Mouse (Mus musculus) liver, embryonic 15.5 days (tissue): Measurements from ENCODE around the gene Slc17a4. TPM values are rescaled to one million over a fixed set of nuclear protein-coding genes. Genes with fewer than 3 reads are reported as not detected.

Source experiments
- ATAC-seq: fragments of 200-750 bp; cut with Nextera tagmentation; 2 replicates; pipeline ENCODE4 v1.8.0; 2017; ENCODE audit warnings: moderate number of reproducible peaks, mild to moderate bottlenecking, moderate library complexity; ENCODE audit not compliant: insufficient read depth
- H3K27ac ChIP-seq: fragments of 300-500 bp; sonication (generic); replicated peaks from 2 replicates; pipeline ENCODE4 v1.5.1; 2015; ENCODE audit warnings: mild to moderate bottlenecking, inconsistent platforms
- H3K27me3 ChIP-seq: fragments of 300-500 bp; sonication (generic); 2 replicates; pipeline ENCODE4 v1.6.1; 2015; ENCODE audit warnings: mild to moderate bottlenecking, inconsistent platforms
- H3K36me3 ChIP-seq: fragments of 300-500 bp; sonication (generic); replicated peaks from 2 replicates; pipeline ENCODE4 v1.6.1; 2015; ENCODE audit warnings: moderate library complexity, mild to moderate bottlenecking, inconsistent platforms
- H3K4me1 ChIP-seq: fragments of 300-500 bp; sonication (generic); replicated peaks from 2 replicates; pipeline ENCODE4 v1.6.1; 2015; ENCODE audit warnings: inconsistent platforms
- H3K4me2 ChIP-seq: fragments of 300-500 bp; sonication (generic); 2 replicates; pipeline ENCODE4 v1.6.1; 2015; ENCODE audit warnings: moderate library complexity, mild to moderate bottlenecking, inconsistent platforms
- H3K4me3 ChIP-seq: fragments of 300-500 bp; sonication (generic); replicated peaks from 2 replicates; pipeline ENCODE4 v1.5.1; 2015; ENCODE audit warnings: mild to moderate bottlenecking, inconsistent platforms
- H3K9ac ChIP-seq: fragments of 300-500 bp; sonication (generic); 2 replicates; pipeline ENCODE4 v1.6.1; 2015; ENCODE audit warnings: moderate library complexity, mild to moderate bottlenecking, inconsistent platforms
- H3K9me3 ChIP-seq: fragments of 300-500 bp; sonication (generic); replicated peaks from 2 replicates; pipeline ENCODE4 v1.6.1; 2016; ENCODE audit warnings: inconsistent platforms
- WGBS: fragments of 180-500 bp; shearing (Covaris S2); methylation state at CpG from one replicate; pipeline ENCODE4 v1.1.7; 2015; ENCODE audit warnings: mixed read lengths; ENCODE audit not compliant: insufficient replicate concordance; 5-methylcytosine and 5-hydroxymethylcytosine counted together
- polyA plus RNA-seq: library from polyadenylated mRNA; unstranded; fragments of >200 nt; fragmentation: Nextera tagmentation; extraction: Ambion mirVana; gene quantifications from 2 replicates; pipeline ENCODE4 v1.2.1, GENCODE M21; 2015

The Slc17a4 gene
- polyA plus RNA-seq, 1 experiment from 2014 or later: 0.09 TPM

GRCm38 (mm10) chr13:23930461-23930860 lies 15.7 kb upstream of the Slc17a4 start:
- no peak overlapping the region for H3K4me2 ChIP-seq
- no peak for ATAC-seq
- no peak overlapping the region for H3K4me3 ChIP-seq
- H3K9me3 ChIP-seq: no peaks in the 10 kb centered on the region
- no peak overlapping the region for H3K9ac ChIP-seq
- H3K36me3 ChIP-seq: no peaks in the 10 kb centered on the region
- H3K4me1 ChIP-seq: no peaks in the 10 kb centered on the region; the same call in 1 of the 2 replicates
- no peaks in the 10 kb centered on the region for H3K27me3 ChIP-seq
- WGBS: 72% methylated on average over 9 of the region's 9 CpGs
- no peak overlapping the region for H3K27ac ChIP-seq

GRCm38 (mm10) chr13:23928637-23929036 lies 13.8 kb upstream of the Slc17a4 start:
- Histone ChIP-seq H3K4me1 (no peaks in the 10 kb centered on the region; the same call in 1 of the 2 replicates), H3K36me3 (no peaks in the 10 kb centered on the region), H3K4me2 (peak overlapping the region; percentile 9), H3K27me3 (no peaks in the 10 kb centered on the region), H3K4me3 (no peak overlapping the region), H3K9me3 (no peaks in the 10 kb centered on the region), H3K9ac (no peak overlapping the region), H3K27ac (no peak overlapping the region)
- WGBS: 25% methylated on average over 3 of the region's 3 CpGs
- ATAC-seq: peak; percentile 72

- Histone ChIP-seq H3K27ac (no peak overlapping the region), H3K9me3 (no peaks in the 10 kb centered on the region), H3K36me3 (no peaks in the 10 kb centered on the region), H3K4me3 (no peak overlapping the region), H3K27me3 (no peaks in the 10 kb centered on the region), H3K4me1 (no peaks in the 10 kb centered on the region; the same call in 1 of the 2 replicates), H3K4me2 (no peak overlapping the region), H3K9ac (no peak overlapping the region)
- WGBS: 63% methylated on average over 2 of the region's 2 CpGs
- ATAC-seq: no peak
These were observed 11.0 kb upstream of the Slc17a4 start for GRCm38 (mm10) chr13:23925792-23926191.

GRCm38 (mm10) chr13:23917674-23918073 lies 2.9 kb upstream of the Slc17a4 start:
- Histone ChIP-seq H3K4me1 (peaks cover 20% of the 10 kb centered on the region; the same call in 1 of the 2 replicates), H3K4me2 (no peak overlapping the region), H3K27ac (no peak overlapping the region), H3K9me3 (no peaks in the 10 kb centered on the region), H3K9ac (no peak overlapping the region), H3K36me3 (no peaks in the 10 kb centered on the region), H3K4me3 (no peak overlapping the region), H3K27me3 (no peaks in the 10 kb centered on the region)
- ATAC-seq: no peak
- WGBS: 25% methylated on average over 4 of the region's 4 CpGs

- Histone ChIP-seq H3K36me3 (no peaks in the 10 kb centered on the region), H3K27me3 (no peaks in the 10 kb centered on the region), H3K4me1 (peaks cover 20% of the 10 kb centered on the region; the same call in 1 of the 2 replicates), H3K4me3 (no peak overlapping the region), H3K9ac (no peak overlapping the region), H3K4me2 (no peak overlapping the region), H3K27ac (no peak overlapping the region), H3K9me3 (no peaks in the 10 kb centered on the region)
- 55% methylated on average over 1 of the region's 1 CpGs for WGBS
- ATAC-seq: no peak
These were observed 1.3 kb upstream of the Slc17a4 start for GRCm38 (mm10) chr13:23916132-23916531.

GRCm38 (mm10) chr13:23913791-23914306 lies 960 bp downstream of the Slc17a4 start:
- Histone ChIP-seq H3K9me3 (no peaks in the 10 kb centered on the region), H3K36me3 (no peaks in the 10 kb centered on the region), H3K4me2 (no peak overlapping the region), H3K27ac (peak overlapping the region; percentile 39; the same call in 1 of the 2 replicates), H3K4me1 (peaks cover 20% of the 10 kb centered on the region; the same call in 1 of the 2 replicates), H3K9ac (no peak overlapping the region), H3K4me3 (no peak overlapping the region), H3K27me3 (no peaks in the 10 kb centered on the region)
- ATAC-seq: peak; percentile 80
- WGBS: 3% methylated on average over 6 of the region's 6 CpGs

GRCm38 (mm10) chr13:23911335-23911734 lies 3.5 kb downstream of the Slc17a4 start:
- Histone ChIP-seq H3K4me1 (peaks cover 18% of the 10 kb centered on the region; the same call in 1 of the 2 replicates), H3K27ac (no peak overlapping the region), H3K36me3 (no peaks in the 10 kb centered on the region), H3K27me3 (no peaks in the 10 kb centered on the region), H3K9ac (no peak overlapping the region), H3K9me3 (no peaks in the 10 kb centered on the region), H3K4me2 (no peak overlapping the region), H3K4me3 (no peak overlapping the region)
- WGBS: 23% methylated on average over 5 of the region's 5 CpGs
- no peak for ATAC-seq

- Histone ChIP-seq H3K27ac (no peak overlapping the region), H3K4me2 (no peak overlapping the region), H3K27me3 (no peaks in the 10 kb centered on the region), H3K4me1 (peaks cover 10% of the 10 kb centered on the region; the same call in 1 of the 2 replicates), H3K4me3 (no peak overlapping the region), H3K9me3 (no peaks in the 10 kb centered on the region), H3K36me3 (no peaks in the 10 kb centered on the region), H3K9ac (no peak overlapping the region)
- 19% methylated on average over 5 of the region's 5 CpGs for WGBS
- ATAC-seq: no peak
These were observed 4.7 kb downstream of the Slc17a4 start for GRCm38 (mm10) chr13:23910121-23910520.

GRCm38 (mm10) chr13:23906906-23907305 lies 7.9 kb downstream of the Slc17a4 start:
- Histone ChIP-seq H3K4me3 (no peak overlapping the region), H3K27ac (no peak overlapping the region), H3K36me3 (no peaks in the 10 kb centered on the region), H3K4me2 (no peak overlapping the region), H3K9me3 (no peaks in the 10 kb centered on the region), H3K9ac (no peak overlapping the region), H3K4me1 (no peaks in the 10 kb centered on the region), H3K27me3 (no peaks in the 10 kb centered on the region)
- 75% methylated on average over 5 of the region's 5 CpGs for WGBS
- ATAC-seq: no peak

- Histone ChIP-seq H3K4me3 (no peak overlapping the region), H3K27ac (no peak overlapping the region), H3K9me3 (no peaks in the 10 kb centered on the region), H3K36me3 (no peaks in the 10 kb centered on the region), H3K9ac (no peak overlapping the region), H3K4me2 (no peak overlapping the region), H3K4me1 (no peaks in the 10 kb centered on the region), H3K27me3 (no peaks in the 10 kb centered on the region)
- ATAC-seq: no peak
- WGBS: 15% methylated on average over 6 of the region's 6 CpGs
These were observed 16.6 kb downstream of the Slc17a4 start for GRCm38 (mm10) chr13:23898242-23898641.

- Histone ChIP-seq H3K4me1 (0 out of 2 replicates have a peak, but pooled peaks cover 3% of the 10 kb centered on the region), H3K27ac (no peak overlapping the region), H3K9ac (no peak overlapping the region), H3K9me3 (no peaks in the 10 kb centered on the region), H3K4me3 (no peak overlapping the region), H3K4me2 (no peak overlapping the region), H3K27me3 (no peaks in the 10 kb centered on the region), H3K36me3 (no peaks in the 10 kb centered on the region)
- ATAC-seq: no peak
- WGBS: 19% methylated on average over 4 of the region's 4 CpGs
These were observed 21.6 kb downstream of the Slc17a4 start for GRCm38 (mm10) chr13:23893269-23893593.
